Mouse (Mus musculus) embryonic facial prominence, embryonic 11.5 days (tissue): Measurements from ENCODE around the gene Cyp2d40. TPM values are rescaled to one million over a fixed set of nuclear protein-coding genes. Genes with fewer than 3 reads are reported as not detected.
"Not testable (repeated sequence)": the region's sequence is repeated elsewhere in the genome, so short reads cannot be mapped to it uniquely, and the experiment has no call there.

ENCODE experiments used
- ATAC-seq: fragments of 200-750 bp; cut with Nextera tagmentation; replicated peaks from 2 replicates; pipeline ENCODE4 v1.8.0; 2017; ENCODE audit warnings: low read depth; ENCODE audit not compliant: insufficient number of reproducible peaks, low FRiP score, low TSS enrichment
- DNase-seq: peaks from one replicate; pipeline ENCODE4 v3.0.0-alpha.2; 2015; ENCODE audit warnings: low spot score
- H3K27ac ChIP-seq: fragments of 300-500 bp; sonication (generic); replicated peaks from 2 replicates; pipeline ENCODE4 v1.5.1; 2014; ENCODE audit warnings: mild to moderate bottlenecking, low read depth, low read length, control low read depth
- H3K27me3 ChIP-seq: fragments of 300-500 bp; sonication (generic); 2 replicates; pipeline ENCODE4 v1.6.1; 2014; ENCODE audit warnings: mild to moderate bottlenecking, low read length, moderate library complexity, mixed read lengths; ENCODE audit not compliant: control insufficient read depth, insufficient read depth
- H3K36me3 ChIP-seq: fragments of 300-500 bp; sonication (generic); replicated peaks from 2 replicates; pipeline ENCODE4 v1.6.1; 2014; ENCODE audit warnings: low read depth, mild to moderate bottlenecking, low read length, moderate library complexity, mixed read lengths; ENCODE audit not compliant: control insufficient read depth, insufficient read depth
- H3K4me1 ChIP-seq: fragments of 300-500 bp; sonication (generic); 2 replicates; pipeline ENCODE4 v1.6.1; 2014; ENCODE audit warnings: low read length, mixed read lengths; ENCODE audit not compliant: control insufficient read depth, insufficient read depth
- H3K4me2 ChIP-seq: fragments of 300-500 bp; sonication (generic); 2 replicates; pipeline ENCODE4 v1.6.1; 2014; ENCODE audit warnings: low read depth, mild to moderate bottlenecking, control low read depth, low read length, moderate library complexity
- H3K4me3 ChIP-seq: fragments of 300-500 bp; sonication (generic); 2 replicates; pipeline ENCODE4 v1.5.1; 2014; ENCODE audit warnings: low read depth, low read length, control low read depth
- H3K9ac ChIP-seq: fragments of 300-500 bp; sonication (generic); replicated peaks from 2 replicates; pipeline ENCODE4 v1.6.1; 2014; ENCODE audit warnings: mild to moderate bottlenecking, control low read depth, low read length
- H3K9me3 ChIP-seq: fragments of 300-500 bp; sonication (generic); replicated peaks from 2 replicates; pipeline ENCODE4 v1.6.1; 2016; ENCODE audit warnings: mild to moderate bottlenecking, low read length, inconsistent platforms, mixed read lengths; ENCODE audit not compliant: control insufficient read depth
- WGBS: fragments of 180-500 bp; shearing (Covaris S2); extraction: QIAGEN DNeasy Blood & Tissue Kit; methylation state at CpG from one replicate; pipeline ENCODE4 v1.1.7; 2014; 5-methylcytosine and 5-hydroxymethylcytosine counted together
- polyA plus RNA-seq: library from polyadenylated mRNA; unstranded; fragments of >200 nt; fragmentation: Nextera tagmentation; extraction: Ambion mirVana; gene quantifications from 2 replicates; pipeline ENCODE4 v1.2.1, GENCODE M21; 2014

Gene Cyp2d40
- polyA plus RNA-seq, 1 experiment from 2014 or later = not detected

- 90% methylated on average over 6 of the region's 6 CpGs for WGBS
- Histone ChIP-seq H3K9ac (no peak overlapping the region), H3K27me3 (no peaks in the 10 kb centered on the region), H3K27ac (no peak overlapping the region), H3K9me3 (no peaks in the 10 kb centered on the region), H3K4me2 (no peak overlapping the region), H3K4me3 (no peak overlapping the region), H3K4me1 (no peaks in the 10 kb centered on the region), H3K36me3 (no peaks in the 10 kb centered on the region)
- ATAC-seq = no peak
- no peak for DNase-seq
These were observed 29.9 kb upstream of the Cyp2d40 start for GRCm38 (mm10) chr15:82793868-82794267.

- Histone ChIP-seq H3K9me3 (no peaks in the 10 kb centered on the region), H3K9ac (no peak overlapping the region), H3K27me3 (no peaks in the 10 kb centered on the region), H3K4me1 (no peaks in the 10 kb centered on the region), H3K27ac (no peak overlapping the region), H3K4me2 (no peak overlapping the region), H3K36me3 (no peaks in the 10 kb centered on the region), H3K4me3 (no peak overlapping the region)
- DNase-seq (no peak), ATAC-seq (no peak)
- WGBS = 81% methylated on average over 1 of the region's 1 CpGs
These were observed 29.5 kb upstream of the Cyp2d40 start for GRCm38 (mm10) chr15:82793454-82793853.

- H3K4me3 ChIP-seq = no peak overlapping the region
- no peak overlapping the region for H3K9ac ChIP-seq
- H3K36me3 ChIP-seq = no peaks in the 10 kb centered on the region
- H3K4me2 ChIP-seq = no peak overlapping the region
- no peaks in the 10 kb centered on the region for H3K4me1 ChIP-seq
- WGBS = 94% methylated on average over 11 of the region's 11 CpGs
- no peaks in the 10 kb centered on the region for H3K9me3 ChIP-seq
- no peak for DNase-seq
- no peaks in the 10 kb centered on the region for H3K27me3 ChIP-seq
- no peak overlapping the region for H3K27ac ChIP-seq
- ATAC-seq = no peak
These were observed 28.6 kb upstream of the Cyp2d40 start for GRCm38 (mm10) chr15:82792566-82792965.

- H3K27me3 ChIP-seq = no peaks in the 10 kb centered on the region
- DNase-seq (no peak), ATAC-seq (no peak)
- H3K36me3 ChIP-seq = no peaks in the 10 kb centered on the region
- H3K4me1 ChIP-seq = no peaks in the 10 kb centered on the region
- H3K9me3 ChIP-seq = no peaks in the 10 kb centered on the region
- H3K27ac ChIP-seq = no peak overlapping the region
- WGBS = 68% methylated on average over 1 of the region's 1 CpGs
- no peak overlapping the region for H3K9ac ChIP-seq
- no peak overlapping the region for H3K4me2 ChIP-seq
- H3K4me3 ChIP-seq = no peak overlapping the region
These were observed 20.6 kb upstream of the Cyp2d40 start for GRCm38 (mm10) chr15:82784581-82784980.

- no peaks in the 10 kb centered on the region for H3K27me3 ChIP-seq
- H3K4me1 ChIP-seq = no peaks in the 10 kb centered on the region
- no peak overlapping the region for H3K4me3 ChIP-seq
- no peaks in the 10 kb centered on the region for H3K9me3 ChIP-seq
- no peak overlapping the region for H3K27ac ChIP-seq
- no peaks in the 10 kb centered on the region for H3K36me3 ChIP-seq
- H3K9ac ChIP-seq = no peak overlapping the region
- no peak overlapping the region for H3K4me2 ChIP-seq
- WGBS = 77% methylated on average over 1 of the region's 1 CpGs
- no peak for DNase-seq
- ATAC-seq = no peak
These were observed 19.8 kb upstream of the Cyp2d40 start for GRCm38 (mm10) chr15:82783800-82784199.

DNA sequence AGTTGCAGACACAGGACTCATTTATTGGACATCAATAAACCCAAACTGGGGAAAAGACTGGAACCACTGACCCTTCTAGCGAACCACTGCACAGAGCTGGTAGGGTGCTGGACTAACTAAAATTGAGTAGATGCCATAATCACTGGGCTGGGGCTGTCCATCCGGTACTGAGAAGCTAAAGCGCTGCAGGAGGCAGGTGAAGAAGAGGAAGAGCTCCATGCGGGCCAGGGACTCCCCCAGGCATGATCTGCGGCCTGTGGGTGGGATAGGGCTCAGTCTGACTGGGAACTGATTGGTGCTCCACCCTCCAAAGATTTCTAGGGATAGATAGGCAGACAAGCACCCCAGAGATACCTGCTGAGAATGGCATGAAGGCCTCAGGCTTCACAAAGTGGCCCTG, 13.9 kb upstream of the Cyp2d40 start:
- 78% methylated on average over 5 of the region's 5 CpGs for WGBS
- not testable (repeated sequence) for H3K9ac ChIP-seq, H3K27ac ChIP-seq, DNase-seq, H3K36me3 ChIP-seq, H3K4me2 ChIP-seq, H3K4me3 ChIP-seq, H3K9me3 ChIP-seq, H3K27me3 ChIP-seq, ATAC-seq, H3K4me1 ChIP-seq

DNA sequence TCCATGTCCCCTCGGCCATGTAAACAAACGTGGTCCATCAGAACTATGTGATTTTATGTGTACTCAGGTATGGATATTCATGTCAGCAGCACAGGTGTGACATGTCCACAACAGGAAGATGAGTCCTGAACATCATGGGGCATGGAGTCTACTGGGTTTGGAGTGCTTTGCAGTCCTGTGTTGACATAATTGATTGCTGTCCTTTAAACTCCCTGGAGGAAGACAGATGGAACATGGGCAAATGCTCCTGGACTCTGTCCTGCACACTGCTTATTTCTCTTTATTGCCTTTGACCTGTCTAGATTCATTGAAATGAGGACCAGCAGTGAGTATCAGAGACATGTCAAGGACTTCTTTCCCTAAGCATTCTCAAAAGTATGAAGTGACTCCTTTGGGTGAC, 2.0 kb upstream of the Cyp2d40 start:
- no peak overlapping the region for H3K4me2 ChIP-seq
- H3K27ac ChIP-seq = no peak overlapping the region
- no peaks in the 10 kb centered on the region for H3K4me1 ChIP-seq
- WGBS = 87% methylated on average over 2 of the region's 2 CpGs
- H3K9ac ChIP-seq = no peak overlapping the region
- no peaks in the 10 kb centered on the region for H3K27me3 ChIP-seq
- H3K36me3 ChIP-seq = no peaks in the 10 kb centered on the region
- H3K9me3 ChIP-seq = no peaks in the 10 kb centered on the region
- no peak overlapping the region for H3K4me3 ChIP-seq
- DNase-seq = no peak
- no peak for ATAC-seq

DNA sequence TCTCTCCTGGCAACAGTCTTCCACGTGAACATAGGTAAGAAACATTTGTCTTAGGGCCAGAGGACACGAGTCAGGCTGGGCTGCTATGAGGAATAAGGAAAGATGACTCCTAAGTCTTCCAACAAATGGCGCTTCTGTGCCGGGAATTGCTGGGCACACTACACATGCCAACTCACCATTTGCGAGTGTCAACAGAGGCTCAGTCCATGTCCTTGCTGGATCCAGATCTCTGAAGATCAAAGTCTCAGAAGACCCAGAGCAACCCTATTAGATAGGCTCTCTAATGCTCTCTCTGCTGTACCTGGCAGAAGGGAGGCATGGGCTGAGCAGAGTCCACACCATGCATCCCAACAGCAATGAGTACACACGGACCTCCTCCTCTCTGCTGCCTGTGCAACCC, 898 bp upstream of the Cyp2d40 start:
- no peaks in the 10 kb centered on the region for H3K9me3 ChIP-seq
- no peaks in the 10 kb centered on the region for H3K4me1 ChIP-seq
- WGBS = 85% methylated on average over 6 of the region's 6 CpGs
- H3K9ac ChIP-seq = no peak overlapping the region
- ATAC-seq (no peak), DNase-seq (no peak)
- H3K4me2 ChIP-seq = no peak overlapping the region
- no peak overlapping the region for H3K27ac ChIP-seq
- H3K36me3 ChIP-seq = no peaks in the 10 kb centered on the region
- no peaks in the 10 kb centered on the region for H3K27me3 ChIP-seq
- no peak overlapping the region for H3K4me3 ChIP-seq
